Mouse (Mus musculus): ENCODE measurements around the gene Kirrel3.
A peak's percentile ranks its signal among the peaks of the same experiment; 100 is the strongest.

The Kirrel3 gene

DNA sequence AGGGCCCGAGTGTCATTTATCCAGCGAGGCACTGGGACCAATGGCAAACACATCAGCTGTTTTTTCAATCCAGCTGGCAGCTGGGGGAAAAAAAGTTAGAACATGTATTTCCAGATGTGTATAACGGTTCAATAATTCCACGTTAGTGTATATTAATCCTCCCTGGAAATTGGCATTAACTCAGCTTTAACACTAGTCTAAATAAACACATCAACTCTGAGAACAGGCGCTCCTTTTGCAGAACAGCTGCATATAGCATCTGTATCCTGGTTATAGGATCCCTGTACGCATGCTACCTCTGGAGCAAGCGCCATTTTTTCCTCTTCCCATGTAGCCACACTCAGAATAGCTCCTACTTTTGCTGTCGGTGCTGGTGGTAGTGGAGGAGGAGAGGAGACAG, 119.8 kb downstream of the Kirrel3 start:
- DNase-seq = no peak

DNA sequence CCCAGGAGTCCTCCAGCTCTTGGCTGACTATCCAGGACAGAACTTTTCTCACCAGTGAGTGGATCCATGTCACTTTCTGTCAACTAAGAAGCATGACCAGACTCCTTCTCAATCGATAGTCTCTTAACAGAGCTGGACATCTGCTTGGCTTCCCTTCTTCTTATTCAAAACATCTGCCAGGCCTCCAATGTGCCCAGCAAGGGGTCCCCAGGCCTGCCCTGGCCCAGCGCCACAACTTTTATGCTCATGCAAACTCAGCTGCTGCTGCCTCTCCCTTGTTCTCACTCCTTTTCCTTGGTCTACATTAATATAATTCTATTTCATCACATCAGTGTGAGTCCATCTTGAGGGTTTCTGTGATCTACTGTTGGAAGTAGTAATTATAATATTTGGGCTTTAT, 122.3 kb downstream of the Kirrel3 start:
- DNase-seq = no peak

DNA sequence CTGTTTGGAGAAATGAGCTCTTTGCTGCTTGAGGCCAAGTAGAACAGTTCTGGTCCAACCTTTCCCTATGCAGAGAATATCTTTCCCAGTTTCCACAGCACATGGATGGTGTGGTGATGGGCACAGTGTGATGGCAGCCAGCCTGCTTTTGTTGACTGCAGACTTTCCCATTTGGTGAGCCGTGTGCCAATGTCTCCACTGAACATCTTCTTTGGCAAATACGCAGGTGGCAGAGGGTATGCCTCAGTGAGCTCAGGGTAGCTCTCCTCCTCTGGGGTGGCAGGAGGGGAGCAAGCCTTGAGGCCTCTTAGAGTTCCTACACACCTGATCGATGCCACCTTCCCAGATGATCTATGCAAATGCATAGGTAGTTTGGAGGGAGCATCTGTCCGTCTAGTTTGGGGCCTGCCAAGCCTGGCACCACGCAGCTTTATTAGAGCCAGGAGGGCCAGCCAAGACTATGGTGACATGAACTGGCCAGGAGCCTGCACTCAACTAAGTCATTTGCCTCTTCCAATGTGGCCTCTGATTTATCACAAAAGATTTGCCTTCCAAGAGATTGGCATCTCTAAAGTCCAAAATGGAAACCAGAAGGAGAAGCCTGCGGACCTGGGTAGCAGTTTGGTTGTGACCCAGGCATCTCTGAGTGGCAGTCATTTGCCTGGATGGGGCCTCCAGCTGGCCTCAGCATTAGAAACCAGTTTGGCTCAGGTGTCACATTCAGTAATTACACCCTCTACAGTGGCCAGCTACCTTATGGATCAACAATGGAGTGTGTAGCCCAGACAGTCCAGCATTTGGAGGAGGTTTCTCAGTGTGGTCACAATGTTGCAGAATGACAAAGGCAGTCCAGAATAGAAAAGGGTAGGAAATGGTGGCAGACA, 127.4 kb downstream of the Kirrel3 start:
- DNase-seq = no peak

DNA sequence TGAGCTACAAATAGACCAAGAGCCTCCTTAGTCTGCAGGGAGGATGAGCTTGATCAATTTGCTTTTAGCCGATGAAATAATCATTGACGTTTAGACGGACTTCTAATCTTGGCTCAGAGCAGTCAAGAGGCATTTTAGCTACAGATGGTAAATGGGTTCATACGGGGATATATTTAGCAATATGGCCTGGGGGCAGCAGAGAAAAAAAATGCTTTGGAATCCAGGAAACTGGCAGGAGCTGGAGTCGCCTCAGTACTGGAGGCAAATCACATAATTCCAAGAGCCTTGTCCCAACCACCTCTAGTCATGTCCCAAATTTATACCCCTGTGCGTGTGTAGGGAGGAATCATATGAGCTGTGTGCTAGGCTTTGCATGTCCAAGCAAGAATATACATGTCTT, 132.4 kb downstream of the Kirrel3 start:
- DNase-seq = no peak

DNA sequence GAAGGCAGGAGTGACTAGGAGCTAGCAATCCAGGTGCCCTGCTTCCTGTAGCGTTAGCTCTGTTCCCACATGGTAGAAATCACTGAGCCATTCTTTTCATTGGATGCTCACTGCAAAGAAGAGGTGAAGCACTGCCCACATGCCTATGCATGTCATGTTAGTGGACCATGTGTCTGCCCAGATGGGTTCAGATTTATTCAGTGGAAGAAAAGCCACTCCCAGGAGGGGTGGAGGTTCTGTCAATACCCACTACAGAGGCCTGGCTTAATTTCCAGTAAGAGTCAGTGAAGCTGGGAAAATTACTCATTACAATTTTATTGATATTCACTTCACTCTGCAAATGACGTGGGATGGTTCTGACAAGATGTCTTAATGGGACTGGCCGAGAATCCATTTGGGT, 134.2 kb downstream of the Kirrel3 start:
- DNase-seq = no peak

DNA sequence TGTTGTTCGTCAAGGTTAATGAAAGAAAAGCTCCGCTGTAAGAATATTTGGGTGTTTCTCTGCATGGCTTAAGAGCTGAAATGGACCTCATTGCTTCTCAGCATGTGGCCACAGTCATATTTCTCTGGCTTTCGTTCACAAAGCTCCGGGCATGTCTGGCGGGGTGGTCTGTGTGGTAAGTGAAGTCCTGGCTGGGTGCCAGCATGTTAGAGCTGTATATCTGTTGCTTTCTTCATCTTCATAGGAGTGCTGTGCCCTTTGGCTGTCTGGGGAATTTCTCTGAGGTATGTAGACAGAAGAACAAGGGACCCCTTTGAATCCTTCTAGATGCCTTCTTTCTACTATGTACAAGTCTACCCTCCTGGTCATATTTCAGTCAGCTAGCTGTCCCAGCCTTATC, 137.8 kb downstream of the Kirrel3 start:
- no peak for DNase-seq

DNA sequence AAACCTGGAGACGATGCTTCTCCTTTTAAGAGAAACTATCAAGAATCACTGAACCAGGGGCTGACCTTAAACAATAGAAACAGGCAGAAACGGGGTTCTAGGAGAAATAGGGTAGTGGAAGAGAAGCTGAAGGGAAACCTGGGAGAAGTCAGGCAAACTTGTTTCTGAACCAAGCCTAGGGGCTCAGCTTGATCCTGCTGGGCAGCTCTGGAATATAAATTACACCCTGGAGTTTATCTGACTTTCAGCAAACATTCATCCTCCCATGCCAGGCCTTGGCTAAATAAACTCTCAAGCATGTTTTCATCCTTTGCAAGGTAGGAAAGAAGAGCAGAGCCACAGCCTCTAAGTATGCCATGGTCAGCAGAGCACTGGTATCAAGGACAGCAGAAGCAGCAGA, 138.3 kb downstream of the Kirrel3 start:
- DNase-seq = no peak

DNA sequence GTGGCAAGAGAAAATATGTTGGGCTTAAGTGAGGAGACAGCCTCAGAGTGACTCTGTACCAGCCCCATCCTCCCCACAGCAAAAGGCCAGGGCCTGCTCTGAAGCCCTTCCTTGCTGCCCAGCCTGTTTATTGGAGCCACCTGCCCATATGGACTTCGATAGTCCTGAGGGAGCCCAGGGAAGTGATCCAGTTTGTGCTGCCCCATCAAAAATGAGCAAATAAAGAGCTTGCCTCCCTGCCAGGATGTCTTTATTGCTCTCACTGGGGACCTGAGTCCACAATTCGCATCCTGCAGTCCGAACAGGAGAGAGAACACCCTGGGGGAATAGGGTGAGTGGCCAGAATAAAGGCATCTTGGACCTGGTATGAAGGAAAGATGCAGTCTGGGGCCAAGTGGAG, 143.1 kb downstream of the Kirrel3 start:
- no peak for DNase-seq

DNA sequence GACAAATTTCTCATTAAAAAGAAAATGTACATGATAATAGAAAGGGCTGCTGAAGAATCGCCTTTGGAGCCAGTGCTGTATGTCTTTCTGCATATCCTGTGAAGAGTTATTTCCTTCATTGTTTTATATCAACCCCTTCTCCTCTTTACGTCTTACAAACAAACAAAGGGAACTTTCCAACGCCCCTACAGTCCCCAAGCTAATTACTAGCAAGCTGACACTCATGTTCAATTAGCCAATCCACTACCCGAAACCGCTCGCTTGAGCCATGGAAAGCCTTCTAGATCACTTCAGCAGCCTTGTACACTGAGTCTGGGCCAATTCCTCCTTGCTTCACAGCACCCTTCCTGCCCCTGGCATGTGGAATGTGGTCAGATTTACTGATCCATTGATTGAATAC, 150.0 kb downstream of the Kirrel3 start:
- no peak for DNase-seq

DNA sequence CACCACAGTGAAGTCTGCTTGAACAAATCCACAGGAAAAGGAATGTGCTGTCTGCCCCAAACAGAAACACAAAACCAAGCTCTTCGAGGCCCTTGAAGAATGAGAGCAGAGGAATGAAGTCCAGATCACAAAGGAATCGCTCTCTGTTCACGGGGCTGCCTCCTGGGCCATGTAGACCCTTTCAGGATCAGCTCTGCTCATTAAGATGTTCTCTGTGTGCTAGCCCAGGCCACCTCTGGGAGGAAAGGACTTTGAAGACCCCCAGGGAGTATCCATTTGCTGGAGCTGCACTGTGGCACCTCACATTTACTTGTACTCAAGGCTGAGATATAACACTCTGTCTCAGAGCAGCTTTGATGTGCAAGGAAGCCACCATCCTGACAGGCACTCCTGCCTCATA, 158.2 kb downstream of the Kirrel3 start:
- no peak for DNase-seq

DNA sequence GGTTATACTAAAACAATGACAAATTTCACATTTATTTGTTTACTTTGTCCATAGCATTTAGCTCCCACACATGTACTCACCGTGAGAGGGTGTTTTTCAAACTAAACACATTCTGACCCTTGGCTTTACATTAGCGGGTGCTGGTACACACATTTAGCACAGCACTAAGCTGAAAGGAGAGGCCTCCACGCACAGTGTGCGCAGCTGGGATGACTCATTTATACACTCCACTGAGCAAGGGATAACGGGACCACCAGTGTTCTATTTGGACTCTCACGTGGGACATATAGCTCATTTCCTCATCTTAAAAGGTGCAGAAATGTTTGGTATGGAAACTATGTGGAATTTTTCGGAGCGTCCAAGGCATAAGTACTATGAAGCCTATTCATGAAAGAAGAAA, 158.7 kb downstream of the Kirrel3 start:
- DNase-seq = no peak

DNA sequence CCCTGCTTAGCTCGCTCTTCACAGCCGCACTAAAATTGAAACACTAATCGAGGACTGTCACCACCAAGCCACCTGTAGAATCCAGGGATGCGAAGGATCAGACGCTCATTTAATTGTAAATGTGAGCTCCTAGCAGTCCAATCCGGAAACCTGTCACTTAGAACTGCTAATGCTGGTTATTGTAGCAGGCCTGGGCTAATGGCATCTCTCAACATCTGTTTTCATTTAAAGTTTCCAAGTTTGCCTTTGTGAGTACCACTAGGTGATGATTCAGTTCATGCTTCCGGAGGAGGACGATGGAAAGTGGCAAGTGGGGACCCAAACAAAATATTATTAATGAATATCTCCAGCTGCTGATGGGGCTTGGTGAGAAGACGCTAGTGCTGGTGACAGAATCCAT, 161.1 kb downstream of the Kirrel3 start:
- DNase-seq = no peak

DNA sequence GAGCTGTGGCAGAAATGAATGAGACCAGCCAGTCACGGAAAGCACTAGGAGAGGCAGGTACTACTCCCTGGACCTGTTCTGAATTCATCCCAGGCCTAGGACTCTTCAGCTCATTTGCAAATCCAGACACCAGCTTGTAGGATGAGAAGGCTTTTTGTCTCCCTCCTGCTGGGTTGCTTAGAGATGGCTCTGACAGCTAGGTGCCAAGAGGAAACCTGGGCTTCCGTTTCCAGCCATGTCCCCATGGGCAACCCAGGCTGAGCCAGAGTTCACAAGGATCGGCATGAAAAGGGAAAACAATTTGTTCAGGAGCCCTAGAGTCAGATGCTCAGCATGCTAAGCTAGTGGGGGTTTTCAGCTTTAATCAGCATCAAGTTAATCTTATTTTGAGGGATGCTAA, 166.6 kb downstream of the Kirrel3 start:
- no peak for DNase-seq

DNA sequence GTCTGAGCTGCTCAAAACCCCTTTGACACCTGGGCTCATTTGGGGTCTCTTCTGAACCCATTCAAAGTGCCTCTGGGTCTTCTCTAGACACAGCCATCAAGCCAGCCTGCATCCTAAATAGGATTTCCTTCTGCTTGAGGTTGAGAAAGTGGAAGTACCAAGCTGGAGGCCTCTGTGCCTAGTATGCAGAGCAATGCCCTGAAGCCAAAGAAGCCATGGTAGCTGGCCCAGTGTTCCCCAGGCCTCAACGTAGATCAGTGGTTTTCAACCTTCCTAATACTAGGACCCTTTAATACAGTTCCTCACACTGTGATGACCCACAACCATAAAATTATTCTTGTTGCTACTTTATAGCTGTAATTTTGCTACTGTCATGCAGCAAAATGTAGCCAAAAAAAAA, 167.4 kb downstream of the Kirrel3 start:
- DNase-seq = no peak

DNA sequence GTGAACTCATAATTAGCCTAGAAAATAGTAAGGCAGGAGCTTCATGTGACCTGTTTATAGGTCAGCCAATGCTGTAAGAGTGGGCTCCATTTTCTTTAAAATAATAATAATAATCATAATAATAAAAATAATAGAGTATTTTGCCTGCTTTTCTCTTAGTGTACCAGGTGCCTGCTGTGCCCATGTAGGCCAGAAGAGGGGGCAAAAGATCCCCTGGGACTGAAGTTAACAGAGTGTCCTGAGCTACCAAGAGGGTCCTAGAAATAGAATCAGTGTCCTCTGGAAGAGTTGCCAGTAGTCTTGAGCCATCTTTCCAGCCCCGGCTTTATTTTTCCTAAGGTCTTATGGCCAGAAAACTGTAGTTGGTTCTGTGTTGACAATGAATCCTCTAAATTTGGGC, 174.9 kb downstream of the Kirrel3 start:
- no peak for DNase-seq

DNA sequence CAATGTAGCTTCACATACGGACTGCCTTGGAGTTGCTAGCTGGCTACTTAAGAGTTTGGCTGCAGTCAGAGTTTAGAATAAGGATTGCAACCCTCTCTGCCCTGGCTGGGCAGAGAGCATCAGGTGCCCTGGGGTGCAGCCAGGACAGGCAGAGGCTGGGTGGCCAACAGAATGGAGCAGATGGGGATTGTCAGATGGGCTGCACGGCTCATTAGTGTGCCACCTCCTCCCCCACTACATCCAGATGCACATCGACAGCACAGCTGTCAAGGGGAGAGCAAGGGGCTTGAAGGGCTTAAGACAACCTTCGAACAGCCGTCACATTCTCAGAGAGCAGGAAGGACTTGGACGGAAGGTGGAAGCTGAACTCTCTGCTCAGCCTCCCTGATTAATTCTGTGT, 177.7 kb downstream of the Kirrel3 start:
- DNase-seq = no peak

DNA sequence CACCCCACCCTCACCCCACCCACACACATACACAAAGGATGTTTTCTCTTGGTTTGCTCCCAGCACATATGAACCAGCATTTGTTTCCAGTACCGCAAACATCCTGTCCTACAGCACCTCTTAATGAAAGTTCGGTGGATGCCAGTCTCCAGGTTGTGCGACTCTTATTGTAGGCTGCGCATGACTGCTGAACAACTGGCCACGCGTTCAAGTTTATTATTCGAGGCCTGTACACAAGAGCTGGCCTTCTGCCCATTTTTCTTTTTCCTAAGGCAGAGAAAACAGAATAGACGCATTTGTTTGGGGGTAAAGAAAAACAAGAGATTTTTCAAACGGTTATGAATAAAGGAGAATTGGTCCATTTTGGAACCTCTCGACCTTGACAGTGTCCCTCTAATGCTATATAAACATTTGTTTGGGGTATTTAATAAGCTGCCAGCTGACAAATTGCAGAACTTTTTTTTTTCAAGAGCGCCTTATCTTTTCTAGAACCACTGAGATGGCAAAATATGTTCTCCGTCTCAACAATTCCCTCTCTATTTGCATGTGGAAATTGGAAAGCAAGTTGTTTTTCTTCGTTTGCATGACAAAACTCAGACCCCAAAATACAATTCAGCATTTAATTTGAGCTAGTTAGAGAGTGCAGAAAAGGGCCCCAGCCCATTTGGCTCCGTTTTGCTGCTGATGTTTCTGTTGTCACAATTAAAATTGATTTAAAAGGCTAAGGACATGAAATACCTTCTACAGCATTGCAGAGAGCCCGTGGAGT, 179.9 kb downstream of the Kirrel3 start:
- no peak for DNase-seq

DNA sequence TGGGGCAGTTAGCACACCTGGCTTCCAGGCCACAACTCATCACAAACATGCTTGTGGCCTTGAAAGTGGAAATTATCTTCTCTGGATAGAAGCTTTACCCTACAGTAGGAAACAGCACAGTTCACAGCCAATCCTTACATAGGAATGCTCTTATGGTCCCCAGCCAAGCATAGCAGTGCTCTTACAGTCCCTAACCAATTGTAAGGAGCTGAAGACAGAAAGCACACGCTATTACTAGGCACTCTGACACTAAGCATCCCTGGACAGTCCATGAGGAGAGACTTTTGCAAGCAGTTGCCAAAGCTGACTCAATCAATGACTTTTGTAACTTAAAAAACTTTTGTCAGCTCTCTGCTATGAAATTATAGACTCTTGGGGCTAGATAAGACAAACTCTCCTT, 181.5 kb downstream of the Kirrel3 start:
- DNase-seq = no peak

DNA sequence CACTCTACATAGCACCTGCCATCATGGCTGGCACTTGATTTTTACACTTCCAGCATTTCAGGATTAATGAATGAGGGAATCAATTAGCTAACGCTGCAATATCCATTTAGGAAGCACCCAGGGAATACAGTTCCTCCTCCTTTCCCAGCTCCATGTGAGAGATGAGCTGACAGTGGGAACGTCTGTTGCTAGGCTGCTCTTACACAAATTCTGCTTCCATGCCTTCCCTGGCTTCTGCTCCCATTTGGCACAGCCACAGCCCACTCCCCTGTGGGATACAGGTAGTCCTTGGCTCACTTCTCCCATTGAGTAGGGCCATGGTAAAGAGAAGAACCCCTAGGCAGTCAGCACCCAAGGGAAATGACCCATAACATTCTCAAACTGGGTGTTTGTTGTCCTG, 185.2 kb downstream of the Kirrel3 start:
- no peak for DNase-seq

DNA sequence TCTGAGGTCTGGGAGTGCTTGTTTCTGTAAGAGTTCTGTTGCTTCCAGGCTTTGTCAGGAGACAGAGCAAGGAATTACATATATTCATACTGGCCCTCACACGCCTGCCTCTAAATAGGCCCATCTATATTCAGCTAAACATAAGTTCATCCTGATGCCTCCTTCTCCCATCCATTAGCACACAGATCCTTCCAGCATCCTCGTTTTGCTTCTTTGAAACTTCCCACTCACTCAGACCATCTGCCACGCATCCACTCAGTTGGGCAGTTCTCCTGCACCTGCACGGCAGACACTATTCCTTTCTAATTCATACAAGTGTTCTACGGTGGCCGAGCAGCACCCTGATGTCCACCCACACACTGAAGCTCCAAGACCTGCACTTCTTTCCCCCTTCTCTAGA, 201.1 kb downstream of the Kirrel3 start:
- DNase-seq = peak; percentile 25

DNA sequence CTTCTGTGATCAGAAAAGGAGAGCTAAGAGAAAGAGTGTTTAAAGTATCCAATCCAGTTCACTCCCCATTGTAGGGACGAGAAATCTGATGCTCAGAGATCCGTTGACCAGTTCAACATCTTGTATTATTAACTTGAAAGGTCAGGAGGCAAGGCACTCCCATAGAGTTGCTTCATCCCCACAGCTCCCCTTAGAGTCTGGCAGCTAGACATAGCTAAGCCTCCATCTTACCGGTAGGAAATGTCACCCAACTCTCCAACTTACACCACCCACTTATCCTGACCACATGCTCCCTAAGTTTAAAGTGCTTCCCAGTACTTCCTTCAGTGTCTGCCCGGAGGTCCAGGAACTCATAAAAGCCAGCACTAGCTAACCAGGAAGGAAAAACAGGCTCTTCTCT, 202.7 kb downstream of the Kirrel3 start:
- DNase-seq = no peak

DNA sequence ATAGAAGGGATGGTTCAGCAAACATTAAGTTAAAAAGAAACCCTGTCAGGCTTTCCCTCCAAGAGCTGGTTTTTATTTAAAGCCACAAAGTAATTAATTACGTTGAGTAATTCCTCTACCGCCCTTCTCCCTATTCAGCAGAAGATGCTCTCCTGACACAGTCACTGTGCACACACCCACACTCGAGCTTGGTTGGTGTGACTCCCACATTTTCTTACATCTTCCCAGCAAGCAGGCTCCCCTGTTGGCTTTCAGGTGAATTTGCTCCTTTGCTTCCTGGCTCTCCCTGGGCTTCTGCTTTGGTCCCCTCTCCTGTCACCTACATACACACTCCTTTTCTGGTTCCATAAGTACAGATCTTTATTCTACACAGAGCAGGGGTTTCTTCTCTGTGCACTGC, 203.7 kb downstream of the Kirrel3 start:
- no peak for DNase-seq

DNA sequence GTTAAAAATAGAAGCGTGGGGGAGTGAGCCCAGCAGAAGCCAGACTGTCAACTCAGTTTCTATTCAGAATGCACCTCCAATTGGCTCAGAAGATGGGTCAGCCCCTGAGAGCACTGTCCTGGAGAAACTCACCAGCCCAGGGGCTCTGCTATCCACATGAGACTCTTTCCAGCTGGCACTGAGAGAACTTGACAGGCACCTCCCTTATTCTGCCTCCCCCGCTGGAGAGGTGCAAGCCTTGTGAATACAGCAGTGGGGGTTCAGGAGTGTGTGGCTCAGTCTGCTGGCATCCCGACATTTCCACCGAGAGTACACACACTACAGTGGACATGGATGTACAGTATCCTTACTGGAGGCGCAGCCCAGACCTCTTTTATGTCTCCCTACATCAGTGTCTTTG, 210.0 kb downstream of the Kirrel3 start:
- DNase-seq = no peak

DNA sequence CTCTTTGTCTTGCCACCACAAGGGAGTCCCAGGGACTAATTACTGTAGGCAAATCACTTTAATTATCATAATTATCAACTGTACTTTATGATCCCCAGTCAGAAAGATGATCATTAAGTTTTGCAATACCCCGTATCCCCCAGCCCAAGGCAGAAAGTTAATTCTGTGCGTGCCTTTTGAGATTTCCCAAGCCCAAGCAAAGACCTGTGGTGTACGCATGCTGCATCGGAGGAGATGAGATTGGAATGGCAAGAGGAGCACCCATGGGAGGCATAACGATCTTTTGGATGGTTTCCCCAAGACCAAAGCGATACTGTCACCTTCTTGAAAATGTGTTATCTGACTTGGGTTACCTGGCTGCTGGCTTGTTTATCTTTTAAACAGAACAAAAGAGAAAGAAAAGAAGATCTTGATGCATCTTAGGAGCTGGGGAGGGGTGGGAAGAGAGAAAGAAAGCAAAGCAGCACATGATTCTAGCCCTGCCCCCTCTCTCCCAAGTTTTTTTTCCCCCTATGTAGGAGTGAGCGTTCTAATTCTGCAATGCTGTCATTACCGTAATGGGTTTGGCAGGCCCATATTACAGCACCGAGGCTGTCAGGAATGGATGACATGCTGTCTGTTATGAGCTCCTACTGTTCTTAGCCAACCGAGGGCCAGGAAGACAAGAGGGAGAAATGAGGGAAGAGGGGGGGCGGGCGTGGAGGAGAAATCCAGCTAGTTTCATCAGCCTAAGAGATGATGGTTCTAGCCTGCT, 218.0 kb downstream of the Kirrel3 start:
- DNase-seq = no peak
